Mouse (Mus musculus): ENCODE results near the gene Krt8.
A peak's percentile ranks its signal among the peaks of the same experiment; 100 is the strongest.

Krt8 gene

DNA sequence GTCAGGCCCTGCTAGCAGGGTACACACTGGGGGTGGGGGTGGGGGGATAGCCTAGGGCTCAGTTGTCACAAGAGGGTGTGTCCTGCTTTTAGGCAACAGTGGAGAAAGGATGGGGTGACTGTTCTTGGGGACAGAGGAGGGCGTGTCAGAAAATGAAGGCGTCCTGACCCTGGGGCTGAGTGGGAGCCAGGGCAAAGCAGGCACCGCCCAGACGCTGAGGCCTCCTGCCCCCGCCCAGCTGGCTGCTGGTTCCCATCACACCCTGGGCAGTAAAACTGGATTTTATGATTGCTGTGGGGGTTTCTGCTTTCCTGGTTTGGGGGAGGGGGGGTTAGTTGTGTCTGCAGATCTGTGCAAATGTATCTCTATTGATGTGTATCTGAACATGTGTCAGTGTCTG, 28.3 kb downstream of the Krt8 start:
- DNase-seq (ENCODE audit: low read depth, low spot score) = peak; percentile 69

GRCm38 (mm10) chr15:101974083-101974845, 30.0 kb downstream of the Krt8 start:
- DNase-seq (ENCODE audit: low read depth, low spot score) = no peak

GRCm38 (mm10) chr15:101973414-101974077, 30.7 kb downstream of the Krt8 start:
- peak; percentile 98 for DNase-seq (ENCODE audit: low read depth, low spot score)

- DNase-seq (ENCODE audit: low read depth, low spot score) = peak; percentile 61
These were observed 33.7 kb downstream of the Krt8 start for GRCm38 (mm10) chr15:101970536-101970935.

- no peak for DNase-seq (ENCODE audit: low read depth, low spot score)
These were observed 37.5 kb downstream of the Krt8 start for GRCm38 (mm10) chr15:101966808-101967207.

DNA sequence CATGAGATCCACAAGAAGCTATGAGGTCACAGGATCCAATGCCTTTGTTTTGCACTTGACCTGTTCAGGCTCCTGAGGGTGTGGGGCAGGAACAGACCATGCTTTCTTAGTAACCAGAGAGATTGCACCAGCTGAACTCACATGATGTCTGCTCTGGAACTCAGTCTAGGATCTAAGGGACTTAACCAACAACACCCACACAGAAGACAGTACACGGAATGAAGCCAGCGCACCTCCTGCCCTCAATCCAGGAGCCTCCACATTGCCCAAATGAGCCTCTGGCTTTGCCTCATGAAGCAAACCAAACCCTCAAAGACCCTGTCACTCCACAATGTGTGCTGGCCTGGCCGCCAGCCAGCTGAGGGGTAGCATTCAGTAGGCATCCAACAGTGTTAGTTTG, 45.4 kb downstream of the Krt8 start:
- DNase-seq (ENCODE audit: low read depth, low spot score) = no peak

- DNase-seq (ENCODE audit: low read depth, low spot score) = no peak
These were observed 50.1 kb downstream of the Krt8 start, which contains the start of gene Krt78 for GRCm38 (mm10) chr15:101954187-101954586. Gene Krt78 (minus strand): TSS chr15:101954287.

DNA sequence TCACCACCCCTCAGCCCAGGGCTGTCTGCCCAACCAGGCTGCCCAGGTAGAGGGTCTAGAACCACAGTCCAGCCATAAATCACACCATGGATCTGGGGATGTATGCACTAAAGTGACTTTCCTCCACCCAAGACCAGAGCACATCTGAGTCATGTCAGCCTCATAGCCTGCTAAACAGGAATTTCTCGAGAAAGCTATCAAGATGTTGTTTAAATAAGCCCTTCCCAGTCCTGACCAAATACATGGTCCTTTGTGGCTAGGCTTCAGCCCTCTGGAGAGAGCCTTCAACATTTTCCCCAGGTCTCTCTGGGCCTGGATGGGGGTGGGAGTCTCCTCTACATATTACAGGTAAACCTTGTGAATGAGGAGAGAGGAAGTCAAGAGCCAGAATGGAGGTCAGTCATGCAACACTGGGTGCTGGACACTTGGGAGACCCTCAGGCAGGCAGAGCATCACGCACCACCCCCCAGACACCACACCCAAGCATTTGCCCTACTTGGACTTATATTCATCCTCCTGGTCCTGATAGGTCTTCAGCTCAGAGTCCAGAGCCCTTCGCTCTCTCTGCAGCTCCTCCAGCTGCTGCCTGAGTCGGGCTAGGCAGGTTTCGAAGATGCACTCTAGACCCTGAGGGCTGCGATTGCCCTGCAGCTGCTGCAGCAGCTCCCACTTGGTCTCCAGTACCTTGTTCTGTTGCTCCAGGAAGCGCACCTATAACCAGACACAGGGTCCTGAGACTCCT, 51.4 kb downstream of the Krt8 start:
- no peak for DNase-seq (ENCODE audit: low read depth, low spot score)
